Mouse (Mus musculus): ENCODE measurements around the gene B430218F22Rik.
"Not testable (repeated sequence)": the region's sequence is repeated elsewhere in the genome, so short reads cannot be mapped to it uniquely, and the experiment has no call there.

B430218F22Rik gene

DNA sequence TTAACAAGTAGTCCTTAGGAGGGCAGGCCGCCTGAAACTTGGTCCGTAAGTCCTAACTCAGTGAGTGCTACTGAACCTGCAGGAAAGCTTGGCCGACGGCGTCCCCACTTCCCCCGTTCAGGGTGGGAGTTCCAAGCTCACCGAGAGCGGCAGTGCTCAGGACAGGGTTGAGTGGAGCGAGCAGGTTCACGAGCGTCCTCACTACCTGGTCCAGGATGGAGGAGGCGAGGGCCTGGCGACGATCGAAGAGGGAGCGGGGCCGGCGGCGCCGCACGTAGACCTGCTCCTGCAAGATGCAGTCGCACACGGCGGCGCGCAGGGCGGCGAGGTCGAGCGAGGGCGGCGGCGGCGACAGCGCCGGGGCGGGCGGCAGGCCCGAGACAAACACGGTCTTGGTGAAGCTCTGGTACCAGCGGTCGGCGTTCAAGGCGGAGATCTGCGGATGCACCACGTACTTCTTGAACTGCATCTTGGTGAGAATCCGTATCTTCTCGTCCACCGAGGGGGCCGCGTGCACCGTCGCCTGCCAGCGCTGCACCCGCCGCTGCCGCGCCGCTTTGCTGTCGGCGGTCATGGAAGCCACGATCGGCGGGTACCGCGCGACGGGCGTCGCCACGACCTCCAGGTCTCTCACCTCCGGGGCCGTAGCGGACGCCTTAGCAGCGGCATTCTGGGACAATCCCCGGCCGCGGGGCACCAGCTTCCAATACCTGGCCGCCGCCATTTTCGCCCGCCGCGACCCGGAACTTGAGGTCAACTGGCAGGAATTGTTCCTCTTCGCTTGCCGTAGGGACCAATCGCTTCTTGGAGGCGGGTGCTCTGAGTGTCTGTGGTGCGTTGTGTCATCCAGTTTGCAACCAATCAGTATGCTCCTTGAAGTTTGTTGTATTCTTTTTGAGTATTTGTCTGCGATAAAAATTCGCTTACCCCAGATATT is at the start of gene B430218F22Rik, which contains the start of gene Mrps30:
Gene B430218F22Rik, plus strand, starts transcription at position 120 of the 937 bp plus-strand sequence.
Gene Mrps30, minus strand, starts transcription at position 742 of the 937 bp plus-strand sequence.
- peak; percentile 99 for DNase-seq (ENCODE audit: low spot score)

DNA sequence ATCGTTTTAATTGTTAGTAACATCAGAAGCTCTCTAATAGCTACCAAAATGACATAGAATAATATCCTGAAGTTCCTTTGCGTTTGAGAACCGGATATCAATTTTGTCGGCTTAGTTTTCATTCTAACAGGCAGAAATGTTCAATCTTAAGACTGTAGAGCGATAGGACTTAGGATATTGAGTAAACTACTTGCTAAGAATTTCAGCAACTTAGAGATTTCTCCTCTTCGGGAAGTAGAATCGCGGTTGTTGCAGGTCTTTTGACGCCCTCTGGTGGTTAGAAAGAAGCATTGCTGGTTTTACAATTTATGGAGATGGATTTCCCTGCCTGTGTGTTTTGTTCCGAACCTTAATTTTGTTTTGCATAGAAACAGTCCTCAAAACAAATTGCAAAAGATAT is 36.2 kb upstream of the B430218F22Rik start:
- DNase-seq (ENCODE audit: low spot score): peak; percentile 72

DNA sequence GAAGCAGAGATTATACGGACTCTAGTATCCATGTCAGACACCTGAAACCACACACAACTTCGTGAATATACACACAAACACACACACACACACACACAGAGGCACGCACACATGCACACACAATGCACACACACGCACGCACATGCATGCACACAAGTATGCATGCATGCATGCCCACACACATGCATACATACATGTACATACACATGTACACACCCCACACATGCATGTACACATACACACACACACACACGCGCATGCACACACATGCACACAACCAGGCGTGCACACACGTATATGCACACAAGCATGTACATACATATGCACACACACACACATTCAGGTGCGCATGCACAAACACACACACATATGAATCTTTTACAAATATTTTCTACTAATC is 35.6 kb upstream of the B430218F22Rik start:
- no peak for DNase-seq (ENCODE audit: low spot score)

DNA sequence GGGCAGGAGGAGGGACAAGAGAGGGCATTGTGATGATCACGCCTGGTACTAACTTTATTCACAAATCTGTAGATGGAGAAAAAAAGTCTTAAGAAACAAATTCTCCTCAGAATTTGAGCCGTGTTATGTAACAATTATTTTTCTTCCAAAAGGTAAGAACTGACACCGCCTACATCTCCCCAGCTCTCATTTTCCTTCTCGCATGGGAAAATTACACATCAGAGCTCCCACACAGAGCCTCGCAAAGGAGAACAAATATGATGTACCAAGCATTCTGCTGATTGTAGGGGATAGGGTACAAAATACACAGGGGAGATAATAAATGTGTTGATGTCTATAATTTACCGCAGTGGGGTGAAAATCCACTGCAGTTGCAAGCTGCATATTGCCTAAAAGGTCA is 23.1 kb upstream of the B430218F22Rik start:
- no peak for DNase-seq (ENCODE audit: low spot score)

DNA sequence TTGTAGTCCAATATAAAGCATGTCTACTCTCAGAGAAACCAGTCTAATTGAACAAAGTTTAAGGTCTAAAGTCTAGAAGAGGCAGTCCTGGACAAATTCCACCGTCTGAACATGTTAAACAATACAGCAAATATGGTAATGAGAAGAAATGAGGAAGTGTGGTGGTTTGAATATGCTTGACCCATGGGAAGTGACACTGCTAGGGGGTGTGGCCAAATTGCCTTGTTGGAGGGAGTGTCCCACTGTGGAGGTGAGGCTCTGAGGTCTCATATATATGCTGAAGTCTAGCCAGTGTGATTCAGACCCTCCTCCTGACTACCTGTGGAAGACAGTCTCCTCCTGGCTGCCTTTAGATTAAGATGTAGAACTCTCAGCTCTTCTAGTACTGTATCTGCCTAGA is 20.7 kb upstream of the B430218F22Rik start:
- no peak for DNase-seq (ENCODE audit: low spot score)

DNA sequence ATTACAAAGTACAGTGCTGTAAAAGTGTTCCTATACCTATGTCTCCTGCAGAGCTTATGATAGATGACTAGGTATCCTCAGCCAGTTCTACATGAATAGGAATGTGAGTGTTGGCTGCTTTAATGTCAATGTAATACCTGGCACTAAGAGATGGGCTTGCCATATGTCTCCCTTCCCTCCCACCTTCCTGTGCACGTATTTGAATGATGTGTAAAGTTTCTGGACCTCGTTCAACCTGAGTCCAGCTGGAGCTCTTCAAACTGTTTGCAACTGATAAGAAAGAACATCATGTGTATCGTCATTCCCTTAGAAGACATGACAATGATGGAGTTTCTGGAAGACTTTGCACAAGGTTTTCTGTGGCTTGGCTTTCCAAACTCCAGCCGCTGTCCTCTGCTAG is 13.6 kb upstream of the B430218F22Rik start:
- no peak for DNase-seq (ENCODE audit: low spot score)

DNA sequence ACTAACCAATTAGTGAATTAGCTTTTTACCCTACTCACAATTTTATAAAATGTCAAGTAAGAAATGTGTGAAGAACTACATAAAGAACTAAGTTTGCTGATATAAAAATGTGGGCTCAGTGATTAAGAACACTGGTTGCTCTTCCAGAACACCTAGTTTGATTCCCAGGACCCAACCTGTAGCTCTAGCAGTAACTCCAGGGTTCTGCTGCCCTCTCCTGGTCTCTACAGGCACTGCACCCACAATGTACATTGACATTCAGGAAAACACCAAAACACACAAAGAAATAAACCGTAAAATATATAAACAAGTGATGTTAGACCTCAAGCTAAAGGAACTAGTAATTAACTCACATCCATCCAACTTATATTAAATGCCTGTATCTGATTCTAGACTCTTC is 7.3 kb upstream of the B430218F22Rik start:
- DNase-seq (ENCODE audit: low spot score): peak; percentile 72

DNA sequence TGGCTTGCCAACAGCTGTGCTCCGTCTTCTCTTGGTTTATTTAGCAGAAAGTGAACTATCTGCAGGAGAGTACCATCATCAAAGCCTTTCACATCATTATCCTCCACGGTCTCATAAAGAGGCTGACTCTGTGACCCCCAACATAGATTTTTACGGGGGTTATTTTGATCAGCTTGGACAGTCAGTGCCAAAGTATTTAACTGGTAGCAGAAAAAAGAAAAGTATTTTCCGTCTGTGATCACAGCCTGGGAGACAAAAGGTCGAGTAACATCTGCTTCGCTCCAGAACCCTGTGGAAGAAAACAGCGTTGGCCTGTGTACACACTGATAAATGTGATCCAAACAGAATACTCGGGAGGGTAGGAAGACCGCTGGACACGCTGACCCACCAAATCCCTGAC is 6.0 kb upstream of the B430218F22Rik start:
- no peak for DNase-seq (ENCODE audit: low spot score)

DNA sequence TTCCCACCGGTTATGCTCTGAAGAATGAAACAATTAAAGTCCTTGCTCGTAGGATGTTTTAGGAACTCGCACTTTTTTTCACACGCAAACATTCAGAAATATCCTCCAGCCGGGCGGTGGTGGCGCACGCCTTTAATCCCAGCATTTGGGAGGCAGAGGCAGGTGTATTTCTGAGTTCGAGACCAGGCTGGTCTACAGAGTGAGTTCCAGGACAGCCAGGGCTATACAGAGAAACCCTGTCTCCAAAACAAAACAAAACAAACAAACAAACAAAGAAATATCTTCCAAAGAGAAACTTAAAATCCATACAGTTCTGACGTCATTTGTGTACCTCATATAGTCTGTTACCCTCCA is 995 bp downstream of the B430218F22Rik start:
- not testable (repeated sequence) for DNase-seq (ENCODE audit: low spot score)

DNA sequence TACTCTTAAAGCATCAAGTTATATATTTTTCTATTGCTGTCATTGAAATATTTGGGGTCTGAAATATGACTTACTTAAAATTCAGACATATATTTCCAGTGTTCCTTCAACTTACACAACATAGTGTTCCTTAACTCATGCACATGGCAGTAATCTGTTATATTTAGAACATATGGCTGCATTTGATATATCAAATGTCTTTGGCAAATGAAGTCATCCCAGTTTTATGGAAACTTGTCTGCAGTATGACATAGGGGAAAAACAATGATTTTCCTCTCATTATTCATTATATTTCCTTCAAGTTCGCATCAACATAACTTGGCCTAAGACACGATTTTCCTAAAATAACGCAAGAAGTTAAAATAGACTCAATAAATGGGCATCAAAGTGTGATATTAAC is 9.4 kb downstream of the B430218F22Rik start:
- no peak for DNase-seq (ENCODE audit: low spot score)

DNA sequence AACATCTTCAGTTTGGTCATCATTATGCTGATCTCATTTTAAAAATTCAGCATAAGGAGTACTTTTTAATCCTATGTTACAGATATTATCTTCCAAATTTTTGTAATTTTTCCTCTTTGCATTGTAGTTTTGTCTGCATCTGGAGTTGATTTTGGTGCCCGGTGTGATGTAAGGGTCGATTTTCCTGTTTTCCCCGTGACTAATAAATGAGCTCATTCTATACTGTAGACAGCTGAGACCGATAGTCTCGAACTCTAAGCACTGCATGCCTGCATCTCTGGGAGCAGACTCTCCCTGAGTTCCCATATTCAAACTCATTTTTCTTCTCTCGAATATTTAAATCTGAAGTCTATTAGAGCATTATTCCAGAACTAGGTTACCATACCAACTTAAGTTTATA is 13.9 kb downstream of the B430218F22Rik start:
- no peak for DNase-seq (ENCODE audit: low spot score)

DNA sequence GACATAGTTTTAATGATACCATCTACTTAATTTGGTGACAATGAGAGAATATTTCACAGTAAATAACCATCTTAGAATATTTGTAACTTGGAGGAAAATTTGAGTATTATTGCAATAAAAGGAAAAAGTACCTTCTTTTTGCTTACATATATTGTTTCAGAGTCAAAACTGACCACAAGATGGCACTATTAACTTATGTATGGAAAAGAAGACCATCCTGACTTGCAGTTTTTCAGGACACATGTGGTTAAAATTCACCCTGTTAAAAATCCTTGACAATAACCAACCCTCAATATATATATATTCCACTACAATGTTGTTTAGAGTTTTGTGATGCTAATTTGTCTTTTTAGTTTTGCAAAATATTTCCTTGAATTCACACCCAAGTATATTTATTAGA is 17.1 kb downstream of the B430218F22Rik start:
- DNase-seq (ENCODE audit: low spot score): peak; percentile 83

DNA sequence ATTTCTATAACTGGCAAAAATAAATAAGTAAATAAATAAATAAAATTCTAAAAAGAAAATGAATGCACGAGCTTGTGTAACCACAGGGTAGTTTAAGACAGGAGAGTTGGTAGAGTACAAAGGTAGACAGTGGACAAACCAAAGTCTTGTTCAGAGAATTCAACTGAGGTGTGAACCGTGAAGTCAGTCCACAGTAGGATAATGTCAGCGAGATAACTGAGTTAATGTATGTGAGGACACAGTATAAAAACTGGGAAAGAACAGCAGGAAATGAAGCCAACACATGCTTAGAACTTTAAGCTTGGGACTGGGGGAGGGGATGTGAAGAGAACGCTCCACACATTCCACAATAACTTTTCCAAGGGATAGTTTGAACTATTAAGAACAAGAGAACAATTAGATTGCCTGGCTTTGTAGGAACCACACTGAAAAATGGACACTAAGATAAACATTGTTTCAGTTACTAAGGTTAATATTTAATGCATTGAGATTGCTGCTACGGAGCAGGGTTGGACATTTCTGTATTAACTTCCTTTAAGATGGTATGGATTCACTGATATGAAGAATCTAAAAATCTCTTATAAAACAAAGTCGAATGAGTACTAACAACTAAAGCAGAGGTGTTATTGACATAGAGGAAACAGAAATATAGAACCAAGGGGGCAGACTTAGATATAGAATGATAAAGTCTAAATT is 25.0 kb downstream of the B430218F22Rik start:
- DNase-seq (ENCODE audit: low spot score): no peak

DNA sequence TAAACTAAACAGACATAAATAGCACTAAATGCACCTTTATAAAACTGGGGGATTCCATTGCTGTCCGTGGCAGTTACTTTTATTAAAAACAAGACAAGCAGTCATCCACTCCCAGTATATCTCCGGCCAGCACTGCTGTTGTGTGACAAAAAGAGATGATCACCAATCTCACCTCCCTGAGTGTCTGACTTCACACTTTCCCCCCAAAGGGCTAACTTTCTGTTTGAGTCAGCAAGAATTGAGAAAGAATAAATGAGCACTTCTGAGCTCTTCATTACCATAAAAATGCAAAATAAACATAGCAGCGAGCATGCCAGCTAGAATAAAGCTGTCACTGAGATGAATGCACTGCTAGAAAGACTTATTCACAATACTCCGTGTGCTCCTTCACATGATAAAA is 31.7 kb downstream of the B430218F22Rik start:
- DNase-seq (ENCODE audit: low spot score): no peak

DNA sequence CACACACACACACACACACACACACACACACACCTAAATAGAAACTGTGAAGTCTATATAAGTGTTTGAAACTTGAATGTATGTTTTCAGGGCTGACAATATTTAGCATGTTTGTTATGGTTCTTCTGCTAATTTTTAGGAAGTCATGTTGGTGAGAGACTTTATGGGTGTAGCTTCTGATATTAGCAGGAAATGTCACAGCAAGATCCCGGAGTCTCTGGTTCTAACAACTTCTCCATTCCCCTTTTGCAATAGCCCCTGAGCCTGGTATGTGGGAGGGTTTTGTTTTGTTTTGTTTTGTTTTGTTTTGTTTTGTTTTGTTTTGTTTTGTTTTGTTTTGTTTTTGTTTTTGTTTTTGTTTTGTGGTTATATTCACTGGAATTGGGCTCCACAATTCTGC is 34.0 kb downstream of the B430218F22Rik start:
- no peak for DNase-seq (ENCODE audit: low spot score)

DNA sequence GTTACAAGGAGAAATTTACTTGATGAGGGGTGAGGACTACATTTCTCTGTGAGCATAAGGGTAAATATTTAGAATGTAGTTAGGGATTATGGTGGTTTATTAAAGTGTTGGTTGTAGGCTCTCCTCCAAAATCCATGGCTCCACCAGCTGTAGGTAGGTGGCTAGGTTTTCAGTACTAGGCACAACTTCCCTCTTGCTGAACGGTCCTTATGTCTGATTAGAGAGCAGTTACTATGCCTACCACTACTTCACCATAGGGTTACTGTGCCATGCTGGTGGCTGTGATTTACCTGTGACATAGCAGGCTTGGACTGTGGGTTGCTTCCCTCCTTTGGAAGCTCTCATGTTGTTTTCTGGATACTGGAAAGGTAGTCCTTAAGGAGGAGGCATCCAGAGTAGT is 34.4 kb downstream of the B430218F22Rik start:
- DNase-seq (ENCODE audit: low spot score): no peak

Data from embryo, embryonic 10 days (tissue).